Mouse (Mus musculus): ENCODE measurements around the gene Olfr792. TPM values are rescaled to one million over a fixed set of nuclear protein-coding genes. Genes with fewer than 3 reads are reported as not detected.

The Olfr792 gene
- polyA plus RNA-seq (2015; fragmentation: Nextera tagmentation; extraction: Ambion mirVana), result not detected in 2 replicates

GRCm38 (mm10) chr10:129538862-129539261, at the start of gene Olfr792:
TSS of gene Olfr792 (plus strand) at chr10:129539162.
- H3K4me2 ChIP-seq (ENCODE audit: low read length), result no peak within 1 kb of the TSS
- no peaks in the 10 kb centered on the region for H3K27me3 ChIP-seq (ENCODE audit: control insufficient read depth, insufficient read depth, low read depth, low read length)
- H3K4me3 ChIP-seq (ENCODE audit: low read depth, low read length), result no peak within 1 kb of the TSS
- H3K36me3 ChIP-seq (ENCODE audit: control insufficient read depth, insufficient read depth, low read length), result no peaks in the 10 kb centered on the region
- H3K4me1 ChIP-seq (ENCODE audit: control insufficient read depth, insufficient read depth, low read length), result no peaks in the 10 kb centered on the region
- no peak for ATAC-seq
- 65% methylated on average over 1 of the region's 1 CpGs for WGBS
- H3K9ac ChIP-seq (ENCODE audit: low read depth, low read length), result no peak within 1 kb of the TSS
- H3K9me3 ChIP-seq (replicated peaks; ENCODE audit: control insufficient read depth, low read length, poor library complexity, severe bottlenecking), result peaks cover 3% of the 10 kb centered on the region; the same call in 1 of the 2 replicates
- no peak within 1 kb of the TSS for H3K27ac ChIP-seq (ENCODE audit: low read length)

GRCm38 (mm10) chr10:129490101-129490500, 48.9 kb upstream of the Olfr792 start:
- 81% methylated on average over 2 of the region's 2 CpGs for WGBS
- Histone ChIP-seq H3K27ac (ENCODE audit: low read length) (no peak overlapping the region), H3K9me3 (replicated peaks; ENCODE audit: control insufficient read depth, low read length, poor library complexity, severe bottlenecking) (no peaks in the 10 kb centered on the region), H3K4me1 (ENCODE audit: control insufficient read depth, insufficient read depth, low read length) (no peaks in the 10 kb centered on the region), H3K36me3 (ENCODE audit: control insufficient read depth, insufficient read depth, low read length) (no peaks in the 10 kb centered on the region), H3K4me2 (ENCODE audit: low read length) (no peak overlapping the region), H3K9ac (ENCODE audit: low read depth, low read length) (no peak overlapping the region), H3K27me3 (ENCODE audit: control insufficient read depth, insufficient read depth, low read depth, low read length) (no peaks in the 10 kb centered on the region), H3K4me3 (ENCODE audit: low read depth, low read length) (no peak overlapping the region)
- no peak for ATAC-seq

- no peaks in the 10 kb centered on the region for H3K27me3 ChIP-seq (ENCODE audit: control insufficient read depth, insufficient read depth, low read depth, low read length)
- no peaks in the 10 kb centered on the region for H3K4me1 ChIP-seq (ENCODE audit: control insufficient read depth, insufficient read depth, low read length)
- no peak for ATAC-seq
- H3K4me3 ChIP-seq (ENCODE audit: low read depth, low read length), result no peak within 1 kb of the TSS
- H3K9ac ChIP-seq (ENCODE audit: low read depth, low read length), result no peak within 1 kb of the TSS
- H3K27ac ChIP-seq (ENCODE audit: low read length), result no peak within 1 kb of the TSS
- no peaks in the 10 kb centered on the region for H3K36me3 ChIP-seq (ENCODE audit: control insufficient read depth, insufficient read depth, low read length)
- no peak within 1 kb of the TSS for H3K4me2 ChIP-seq (ENCODE audit: low read length)
- H3K9me3 ChIP-seq (replicated peaks; ENCODE audit: control insufficient read depth, low read length, poor library complexity, severe bottlenecking), result no peaks in the 10 kb centered on the region
Observed at GRCm38 (mm10) chr10:129498192-129498591, 40.8 kb upstream of the Olfr792 start, which contains the start of gene Olfr790. TSS of gene Olfr790 (plus strand) at chr10:129498492.

- Histone ChIP-seq H3K27ac (ENCODE audit: low read length) (no peak within 1 kb of the TSS), H3K4me3 (ENCODE audit: low read depth, low read length) (no peak within 1 kb of the TSS), H3K9me3 (replicated peaks; ENCODE audit: control insufficient read depth, low read length, poor library complexity, severe bottlenecking) (no peaks in the 10 kb centered on the region), H3K4me2 (ENCODE audit: low read length) (no peak within 1 kb of the TSS), H3K36me3 (ENCODE audit: control insufficient read depth, insufficient read depth, low read length) (no peaks in the 10 kb centered on the region), H3K27me3 (ENCODE audit: control insufficient read depth, insufficient read depth, low read depth, low read length) (no peaks in the 10 kb centered on the region), H3K4me1 (ENCODE audit: control insufficient read depth, insufficient read depth, low read length) (no peaks in the 10 kb centered on the region), H3K9ac (ENCODE audit: low read depth, low read length) (no peak within 1 kb of the TSS)
- 76% methylated on average over 3 of the region's 3 CpGs for WGBS
- no peak for ATAC-seq
Observed at GRCm38 (mm10) chr10:129521492-129521891, 17.5 kb upstream of the Olfr792 start, which contains the start of gene Olfr791. TSS of gene Olfr791 (plus strand) at chr10:129521792.

GRCm38 (mm10) chr10:129549354-129549753, 10.4 kb downstream of the Olfr792 start:
- no peak overlapping the region for H3K4me3 ChIP-seq (ENCODE audit: low read depth, low read length)

GRCm38 (mm10) chr10:129567355-129567754, 28.4 kb downstream of the Olfr792 start, which contains the start of gene Olfr794:
TSS of gene Olfr794 (plus strand) at chr10:129567655.
- H3K4me2 ChIP-seq (ENCODE audit: low read length), result no peak within 1 kb of the TSS
- H3K36me3 ChIP-seq (ENCODE audit: control insufficient read depth, insufficient read depth, low read length), result no peaks in the 10 kb centered on the region
- ATAC-seq, result no peak
- no peak within 1 kb of the TSS for H3K4me3 ChIP-seq (ENCODE audit: low read depth, low read length)
- 86% methylated on average over 2 of the region's 2 CpGs for WGBS
- H3K4me1 ChIP-seq (ENCODE audit: control insufficient read depth, insufficient read depth, low read length), result no peaks in the 10 kb centered on the region
- no peaks in the 10 kb centered on the region for H3K27me3 ChIP-seq (ENCODE audit: control insufficient read depth, insufficient read depth, low read depth, low read length)
- no peak within 1 kb of the TSS for H3K27ac ChIP-seq (ENCODE audit: low read length)
- H3K9ac ChIP-seq (ENCODE audit: low read depth, low read length), result no peak within 1 kb of the TSS
- no peaks in the 10 kb centered on the region for H3K9me3 ChIP-seq (replicated peaks; ENCODE audit: control insufficient read depth, low read length, poor library complexity, severe bottlenecking)

More at GRCm38 (mm10) chr10:129549354-129549753, 10.4 kb downstream of the Olfr792 start:
- Histone ChIP-seq H3K4me2 (ENCODE audit: low read length) (no peak overlapping the region), H3K36me3 (ENCODE audit: control insufficient read depth, insufficient read depth, low read length) (no peaks in the 10 kb centered on the region), H3K27ac (ENCODE audit: low read length) (no peak overlapping the region), H3K4me1 (ENCODE audit: control insufficient read depth, insufficient read depth, low read length) (no peaks in the 10 kb centered on the region), H3K9me3 (replicated peaks; ENCODE audit: control insufficient read depth, low read length, poor library complexity, severe bottlenecking) (no peaks in the 10 kb centered on the region; the same call in 1 of the 2 replicates), H3K27me3 (ENCODE audit: control insufficient read depth, insufficient read depth, low read depth, low read length) (no peaks in the 10 kb centered on the region), H3K9ac (ENCODE audit: low read depth, low read length) (no peak overlapping the region)
- ATAC-seq, result no peak
- 65% methylated on average over 1 of the region's 1 CpGs for WGBS

- H3K4me2 ChIP-seq (ENCODE audit: low read length), result no peak overlapping the region
- H3K9ac ChIP-seq (ENCODE audit: low read depth, low read length), result no peak overlapping the region
- no peaks in the 10 kb centered on the region for H3K9me3 ChIP-seq (replicated peaks; ENCODE audit: control insufficient read depth, low read length, poor library complexity, severe bottlenecking)
- no peak overlapping the region for H3K27ac ChIP-seq (ENCODE audit: low read length)
- no peaks in the 10 kb centered on the region for H3K4me1 ChIP-seq (ENCODE audit: control insufficient read depth, insufficient read depth, low read length)
- H3K4me3 ChIP-seq (ENCODE audit: low read depth, low read length), result no peak overlapping the region
- H3K27me3 ChIP-seq (ENCODE audit: control insufficient read depth, insufficient read depth, low read depth, low read length), result no peaks in the 10 kb centered on the region
- WGBS, result 62% methylated on average over 1 of the region's 1 CpGs
- no peak for ATAC-seq
- no peaks in the 10 kb centered on the region for H3K36me3 ChIP-seq (ENCODE audit: control insufficient read depth, insufficient read depth, low read length)
Observed at GRCm38 (mm10) chr10:129577066-129577465, 38.1 kb downstream of the Olfr792 start.

Small RNA genes lying within 50 kb of the gene (microRNA-seq; reads per million reads assigned to microRNA genes)
- not detected for gene Gm23252

Other genes with a start within 250 kb of the Olfr792 start
- gene Olfr780, start 221.0 kb upstream of the Olfr792 start, polyA plus RNA-seq (2015; fragmentation: Nextera tagmentation; extraction: Ambion mirVana), result not detected in 2 replicates
- not detected in 2 replicates for gene Olfr781, start 210.3 kb upstream of the Olfr792 start, polyA plus RNA-seq (2015; fragmentation: Nextera tagmentation; extraction: Ambion mirVana)
- gene Olfr782, start 190.3 kb upstream of the Olfr792 start, polyA plus RNA-seq (2015; fragmentation: Nextera tagmentation; extraction: Ambion mirVana), result not detected in 2 replicates
- gene Olfr784, start 155.1 kb upstream of the Olfr792 start, polyA plus RNA-seq (2015; fragmentation: Nextera tagmentation; extraction: Ambion mirVana), result 0.16 TPM in 1 of 2 replicates, not detected in the other
- gene Olfr785, start 133.7 kb upstream of the Olfr792 start, polyA plus RNA-seq (2015; fragmentation: Nextera tagmentation; extraction: Ambion mirVana), result not detected in 2 replicates
- gene Olfr786, start 111.9 kb upstream of the Olfr792 start, polyA plus RNA-seq (2015; fragmentation: Nextera tagmentation; extraction: Ambion mirVana), result not detected in 2 replicates
- gene Olfr787, start 77.3 kb upstream of the Olfr792 start, polyA plus RNA-seq (2015; fragmentation: Nextera tagmentation; extraction: Ambion mirVana), result not detected in 2 replicates
- gene Olfr788, start 68.2 kb upstream of the Olfr792 start, polyA plus RNA-seq (2015; fragmentation: Nextera tagmentation; extraction: Ambion mirVana), result not detected in 2 replicates
- not detected in 2 replicates for gene Olfr789, start 54.4 kb upstream of the Olfr792 start, polyA plus RNA-seq (2015; fragmentation: Nextera tagmentation; extraction: Ambion mirVana)
- not detected in 2 replicates for gene Olfr790, start 40.7 kb upstream of the Olfr792 start, polyA plus RNA-seq (2015; fragmentation: Nextera tagmentation; extraction: Ambion mirVana)
- not detected in 2 replicates for gene Olfr791, start 17.4 kb upstream of the Olfr792 start, polyA plus RNA-seq (2015; fragmentation: Nextera tagmentation; extraction: Ambion mirVana)
- not detected in 2 replicates for gene Olfr794, start 28.5 kb downstream of the Olfr792 start, polyA plus RNA-seq (2015; fragmentation: Nextera tagmentation; extraction: Ambion mirVana)
- not detected in 2 replicates for gene Olfr796, start 73.4 kb downstream of the Olfr792 start, polyA plus RNA-seq (2015; fragmentation: Nextera tagmentation; extraction: Ambion mirVana)
- not detected in 2 replicates for gene Olfr798, start 88.8 kb downstream of the Olfr792 start, polyA plus RNA-seq (2015; fragmentation: Nextera tagmentation; extraction: Ambion mirVana)
- gene Olfr799, start 98.3 kb downstream of the Olfr792 start, polyA plus RNA-seq (2015; fragmentation: Nextera tagmentation; extraction: Ambion mirVana), result not detected in 2 replicates
- not detected in 2 replicates for gene Olfr800, start 118.5 kb downstream of the Olfr792 start, polyA plus RNA-seq (2015; fragmentation: Nextera tagmentation; extraction: Ambion mirVana)
- gene Olfr801, start 134.7 kb downstream of the Olfr792 start, polyA plus RNA-seq (2015; fragmentation: Nextera tagmentation; extraction: Ambion mirVana), result not detected in 2 replicates
- 0.05 TPM in 1 of 2 replicates, not detected in the other for gene Olfr802, start 149.0 kb downstream of the Olfr792 start, polyA plus RNA-seq (2015; fragmentation: Nextera tagmentation; extraction: Ambion mirVana)
- not detected in 2 replicates for gene Olfr803, start 155.1 kb downstream of the Olfr792 start, polyA plus RNA-seq (2015; fragmentation: Nextera tagmentation; extraction: Ambion mirVana)
- not detected in 2 replicates for gene Olfr804, start 164.0 kb downstream of the Olfr792 start, polyA plus RNA-seq (2015; fragmentation: Nextera tagmentation; extraction: Ambion mirVana)
- not detected in 2 replicates for gene Olfr805, start 190.2 kb downstream of the Olfr792 start, polyA plus RNA-seq (2015; fragmentation: Nextera tagmentation; extraction: Ambion mirVana)
- gene Olfr806, start 202.8 kb downstream of the Olfr792 start, polyA plus RNA-seq (2015; fragmentation: Nextera tagmentation; extraction: Ambion mirVana), result not detected in 2 replicates
- not detected in 2 replicates for gene Olfr807, start 218.6 kb downstream of the Olfr792 start, polyA plus RNA-seq (2015; fragmentation: Nextera tagmentation; extraction: Ambion mirVana)
- not detected in 2 replicates for gene Olfr808, start 226.3 kb downstream of the Olfr792 start, polyA plus RNA-seq (2015; fragmentation: Nextera tagmentation; extraction: Ambion mirVana)
- not detected in 2 replicates for gene Olfr809, start 235.5 kb downstream of the Olfr792 start, polyA plus RNA-seq (2015; fragmentation: Nextera tagmentation; extraction: Ambion mirVana)